Mouse (Mus musculus) E14TG2a.4 (cell line): ENCODE results near the gene Treml4.

Experiments used
- CTCF ChIP-seq: conservative IDR thresholded peaks from 2 replicates; pipeline ENCODE4 v1.5.1; 2014; ENCODE audit warnings: low read length
- NANOG ChIP-seq: IDR thresholded peaks from 2 replicates; pipeline ENCODE4 v1.6.1; 2014; ENCODE audit warnings: borderline replicate concordance, low read length, mixed read lengths
- POU5F1 ChIP-seq: IDR thresholded peaks from 2 replicates; pipeline ENCODE4 v1.6.1; 2014; ENCODE audit warnings: low read length, borderline replicate concordance

GRCm38 (mm10) chr17:48261868-48262267 lies 2.2 kb upstream of the Treml4 start:
- TF ChIP-seq CTCF (no peak), POU5F1 (no peak), NANOG (no peak)
